9 mouse cellular contexts compared by ENCODE assay signal in the genomic region with DNA sequence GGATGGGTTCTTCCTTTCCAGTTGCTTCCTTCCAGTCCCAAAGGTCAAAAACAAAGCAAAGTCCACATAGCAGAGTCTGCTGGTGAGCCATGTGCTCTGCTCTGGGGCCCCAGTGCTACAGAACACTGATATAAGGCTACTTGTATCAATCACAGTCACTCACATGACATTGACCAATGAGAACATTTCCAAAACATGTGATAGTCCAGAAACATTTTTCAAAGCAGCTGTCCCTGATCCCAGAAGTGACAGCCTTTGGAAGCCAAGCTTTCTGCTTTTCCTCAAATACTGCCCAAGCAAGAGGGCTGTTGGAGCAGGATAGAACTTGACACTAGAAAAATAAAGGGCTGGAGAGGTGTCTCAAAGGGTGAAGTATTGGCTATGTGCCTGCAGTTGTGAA.
DNase-seq lines count a peak whose midpoint lies in the region; ATAC-seq and TF ChIP-seq lines count a peak whose summit lies in the region.
"Had no signal": no experiment of that assay in that cellular context is flagged by ENCODE, and none has a peak within 500 bp of the region (broad histone marks: within the 10 kb centered on the region; RNA-seq: fewer than 3 reads in every experiment).

No protein-coding gene starts in this region.

- H3K27ac ChIP-seq in intestine, embryonic 16.5 days (ENCODE audit: low read length): peak overlapping the region; percentile 22; the same call in 1 of the 2 replicates
- H3K27ac ChIP-seq: neural tube, embryonic 13.5 days had no signal

- no peak for TF ChIP-seq POLR2A in lung, adult 2 months (IDR thresholded peaks at IDR 0.05; ENCODE audit: borderline replicate concordance, extremely low read depth, low read depth, low read length)

- H3K4me3 ChIP-seq in lung, adult 2 months (replicated peaks; ENCODE audit: extremely low read depth, low read depth, low read length): no peak overlapping the region
- H3K4me3 ChIP-seq in intestine, embryonic 16.5 days (ENCODE audit: low read length): no peak overlapping the region
- H3K4me3 ChIP-seq: neural tube, embryonic 13.5 days had no signal

- H3K36me3 ChIP-seq in intestine, embryonic 16.5 days (ENCODE audit: control insufficient read depth, insufficient read depth, low read length): no peaks in the 10 kb centered on the region
- H3K36me3 ChIP-seq: neural tube, embryonic 13.5 days had no signal

- DNase-seq in lung, adult 18-20 months: peak; percentile 29 to 55
- no peak for DNase-seq in lung, adult 2 months
- DNase-seq in heart, adult 9 months (ENCODE audit: low spot score in 2 of 2): peak; percentile 82 to 84
- DNase-seq in yolk sac, embryonic 10.5 days (ENCODE audit: low spot score): peak; percentile 21
- DNase-seq in right cerebral cortex, postnatal 25 days: no peak
- DNase-seq in retina, embryonic 14.5 days (ENCODE audit: low spot score): no peak
- DNase-seq: cerebellum, postnatal 36 days had no signal

- peaks cover 9% of the 10 kb centered on the region for H3K4me1 ChIP-seq in lung, adult 2 months (ENCODE audit: control insufficient read depth, insufficient read depth, low read length)
- H3K4me1 ChIP-seq in intestine, embryonic 16.5 days (ENCODE audit: control insufficient read depth, insufficient read depth, low read length): peaks cover 13% of the 10 kb centered on the region
- H3K4me1 ChIP-seq: neural tube, embryonic 13.5 days had no signal

- no peaks in the 10 kb centered on the region for H3K27me3 ChIP-seq in intestine, embryonic 16.5 days (replicated peaks; ENCODE audit: control insufficient read depth, insufficient read depth, low read length)
- H3K27me3 ChIP-seq: neural tube, embryonic 13.5 days had no signal

- ATAC-seq in intestine, embryonic 16.5 days: peak; percentile 91

- no peak for TF ChIP-seq CTCF in lung, adult 2 months (IDR thresholded peaks at IDR 0.05; ENCODE audit: insufficient read depth, low read length)

- no peaks in the 10 kb centered on the region for H3K9me3 ChIP-seq in intestine, embryonic 16.5 days (ENCODE audit: control insufficient read depth, low read length)
- H3K9me3 ChIP-seq: neural tube, embryonic 13.5 days had no signal

- no peak overlapping the region for H3K9ac ChIP-seq in intestine, embryonic 16.5 days (ENCODE audit: low read depth, low read length)
- H3K9ac ChIP-seq: neural tube, embryonic 13.5 days had no signal

- H3K4me2 ChIP-seq in intestine, embryonic 16.5 days (ENCODE audit: low read depth, low read length): no peak overlapping the region
- H3K4me2 ChIP-seq: neural tube, embryonic 13.5 days had no signal

Comparison
In these comparisons a context has a peak if more than half of its experiments do, and no peak if none do; other contexts are left out.
1. DNase-seq: peak in lung, adult 18-20 months (2 of 2), heart, adult 9 months (2 of 2) and yolk sac, embryonic 10.5 days (single experiment); none in lung, adult 2 months (single experiment), right cerebral cortex, postnatal 25 days (single experiment) and retina, embryonic 14.5 days (single experiment).